Mouse (Mus musculus) small intestine, adult 2 months (tissue): ENCODE results near the gene Fut9.

Source experiments
- CTCF ChIP-seq: fragments of 200-500 bp; IDR thresholded peaks from 2 replicates; pipeline ENCODE4 v1.5.1; 2012; ENCODE audit warnings: low read depth, mild to moderate bottlenecking, control low read depth, inconsistent platforms, low read length, moderate library complexity, mixed read lengths; ENCODE audit not compliant: insufficient replicate concordance, insufficient read length; ENCODE audit errors: extremely low read depth
- POLR2A ChIP-seq: fragments of 200-500 bp; IDR thresholded peaks from 2 replicates; pipeline ENCODE4 v1.6.1; 2012; ENCODE audit warnings: low read depth, mild to moderate bottlenecking, control low read depth, inconsistent platforms, low read length, moderate library complexity

- no peak for TF ChIP-seq CTCF
- no peak for TF ChIP-seq POLR2A
Observed at GRCm38 (mm10) chr4:25633262-25633661, 166.8 kb downstream of the Fut9 start.
